Mouse (Mus musculus) c-Kit-positive CD71-negative TER-119-negative erythroid progenitor cells, embryonic 14.5 days (primary cell): Measurements from ENCODE around the gene Stxbp3.
A peak's percentile ranks its signal among the peaks of the same experiment; 100 is the strongest.

Experiments
- DNase-seq: peaks from one replicate; pipeline ENCODE4 v3.0.0-alpha.2; 2013; ENCODE audit warnings: low read depth

Gene Stxbp3

GRCm38 (mm10) chr3:108795554-108796299, 44.6 kb downstream of the Stxbp3 start:
- no peak for DNase-seq

GRCm38 (mm10) chr3:108794780-108795179, 45.5 kb downstream of the Stxbp3 start:
- no peak for DNase-seq

GRCm38 (mm10) chr3:108792420-108792819, 47.9 kb downstream of the Stxbp3 start:
- no peak for DNase-seq

- no peak for DNase-seq
Observed at GRCm38 (mm10) chr3:108791054-108791706, 49.1 kb downstream of the Stxbp3 start.

- no peak for DNase-seq
Observed at GRCm38 (mm10) chr3:108790499-108790898, 49.8 kb downstream of the Stxbp3 start.

GRCm38 (mm10) chr3:108789299-108789698, 51.0 kb downstream of the Stxbp3 start:
- no peak for DNase-seq

GRCm38 (mm10) chr3:108788455-108788794, 51.9 kb downstream of the Stxbp3 start:
- DNase-seq, result no peak

- no peak for DNase-seq
Observed at GRCm38 (mm10) chr3:108787754-108788454, 52.4 kb downstream of the Stxbp3 start.

- DNase-seq, result no peak
Observed at GRCm38 (mm10) chr3:108786520-108786919, 53.8 kb downstream of the Stxbp3 start.

GRCm38 (mm10) chr3:108782364-108782895, 57.9 kb downstream of the Stxbp3 start:
- no peak for DNase-seq

GRCm38 (mm10) chr3:108781884-108782270, 58.4 kb downstream of the Stxbp3 start:
- no peak for DNase-seq

GRCm38 (mm10) chr3:108781238-108781883, 59.0 kb downstream of the Stxbp3 start:
- DNase-seq, result no peak

- DNase-seq, result no peak
Observed at GRCm38 (mm10) chr3:108778761-108779540, 61.4 kb downstream of the Stxbp3 start.

GRCm38 (mm10) chr3:108772811-108773210, 67.5 kb downstream of the Stxbp3 start:
- no peak for DNase-seq

GRCm38 (mm10) chr3:108772211-108772610, 68.1 kb downstream of the Stxbp3 start:
- DNase-seq, result no peak

GRCm38 (mm10) chr3:108770725-108771368, 69.5 kb downstream of the Stxbp3 start:
- peak; percentile 59 for DNase-seq

- DNase-seq, result no peak
Observed at GRCm38 (mm10) chr3:108769547-108769946, 70.8 kb downstream of the Stxbp3 start.

- DNase-seq, result peak; percentile 34
Observed at GRCm38 (mm10) chr3:108767416-108767815, 72.9 kb downstream of the Stxbp3 start.

- DNase-seq, result no peak
Observed at GRCm38 (mm10) chr3:108766943-108767342, 73.4 kb downstream of the Stxbp3 start.

GRCm38 (mm10) chr3:108765476-108765875, 74.8 kb downstream of the Stxbp3 start:
- no peak for DNase-seq

GRCm38 (mm10) chr3:108764976-108765375, 75.3 kb downstream of the Stxbp3 start:
- DNase-seq, result no peak
